Mouse (Mus musculus): ENCODE results near the gene Stip1. TPM values are rescaled to one million over a fixed set of nuclear protein-coding genes. Genes with fewer than 3 reads are reported as not detected.

The Stip1 gene
- polyA plus RNA-seq, 1 experiment = 31.4 TPM

- H3K4me3 ChIP-seq (replicated peaks; ENCODE audit: extremely low read depth, low read depth, low read length) = no peak overlapping the region
- whole genome bisulfite sequencing = 82% methylated on average over 13 of the region's 13 CpGs
- DNase-seq = no peak
- no peak for TF ChIP-seq CTCF (IDR thresholded peaks at IDR 0.05; ENCODE audit: insufficient read depth, low read length)
- TF ChIP-seq POLR2A (IDR thresholded peaks at IDR 0.05; ENCODE audit: borderline replicate concordance, extremely low read depth, low read depth, low read length) = no peak
- peaks cover 25% of the 10 kb centered on the region for H3K4me1 ChIP-seq (ENCODE audit: control insufficient read depth, insufficient read depth, low read length)
These were observed 67.4 kb downstream of the Stip1 start for GRCm38 (mm10) chr19:6972247-6972917.

GRCm38 (mm10) chr19:6971644-6972043 is 68.1 kb downstream of the Stip1 start:
- Histone ChIP-seq H3K4me3 (replicated peaks; ENCODE audit: extremely low read depth, low read depth, low read length) (no peak overlapping the region), H3K4me1 (ENCODE audit: control insufficient read depth, insufficient read depth, low read length) (peaks cover 24% of the 10 kb centered on the region)
- DNase-seq = no peak
- TF ChIP-seq POLR2A (IDR thresholded peaks at IDR 0.05; ENCODE audit: borderline replicate concordance, extremely low read depth, low read depth, low read length) (no peak), CTCF (IDR thresholded peaks at IDR 0.05; ENCODE audit: insufficient read depth, low read length) (no peak)
- 41% methylated on average over 6 of the region's 6 CpGs for WGBS

Other genes starting within 250 kb of the Stip1 start
- 45.9 and 49.8 TPM in 2 replicates for gene Rps6ka4, start 199.3 kb downstream of the Stip1 start, polyA plus RNA-seq (2012; rRNA removed)
- 17.3 and 19.9 TPM in 2 replicates for gene Ccdc88b, start 181.8 kb downstream of the Stip1 start, polyA plus RNA-seq (2012; rRNA removed)
- 115 and 120 TPM in 2 replicates for gene Trmt112, start 130.3 kb downstream of the Stip1 start, polyA plus RNA-seq (2012; rRNA removed)
- gene Prdx5, start 129.9 kb downstream of the Stip1 start, polyA plus RNA-seq (2012; rRNA removed) = 110 and 148 TPM in 2 replicates
- gene Esrra, start 118.2 kb downstream of the Stip1 start, polyA plus RNA-seq (2012; rRNA removed) = 42.9 and 43.8 TPM in 2 replicates
- 0.16 and 0.49 TPM in 2 replicates for gene Catsperz, start 114.6 kb downstream of the Stip1 start, polyA plus RNA-seq (2012; rRNA removed)
- 0.17 TPM in 1 of 2 replicates, not detected in the other for gene Kcnk4, start 105.5 kb downstream of the Stip1 start, polyA plus RNA-seq (2012; rRNA removed)
- gene Bad, start 98.1 kb downstream of the Stip1 start, polyA plus RNA-seq (2012; rRNA removed) = 57.3 and 75.5 TPM in 2 replicates
- gene Gpr137, start 97.5 kb downstream of the Stip1 start, polyA plus RNA-seq (2012; rRNA removed) = 77.6 and 85.1 TPM in 2 replicates
- gene Ppp1r14b, start 65.0 kb downstream of the Stip1 start, polyA plus RNA-seq (2012; rRNA removed) = 47.1 and 53.6 TPM in 2 replicates
- gene Plcb3, start 63.5 kb downstream of the Stip1 start, polyA plus RNA-seq (2012; rRNA removed) = 109 and 124 TPM in 2 replicates
- gene Fkbp2, start 59.5 kb downstream of the Stip1 start, polyA plus RNA-seq (2012; rRNA removed) = 42.3 and 51.3 TPM in 2 replicates
- 30.1 and 35.3 TPM in 2 replicates for gene Vegfb, start 52.3 kb downstream of the Stip1 start, polyA plus RNA-seq (2012; rRNA removed)
- 36.9 and 38.9 TPM in 2 replicates for gene Dnajc4, start 47.4 kb downstream of the Stip1 start, polyA plus RNA-seq (2012; rRNA removed)
- 27.5 and 29.9 TPM in 2 replicates for gene Nudt22, start 43.9 kb downstream of the Stip1 start, polyA plus RNA-seq (2012; rRNA removed)
- 15.1 and 15.6 TPM in 2 replicates for gene Trpt1, start 43.8 kb downstream of the Stip1 start, polyA plus RNA-seq (2012; rRNA removed)
- gene Fermt3, start 20.5 kb downstream of the Stip1 start, polyA plus RNA-seq (2012; rRNA removed) = 36.8 and 41.6 TPM in 2 replicates
- gene Macrod1, start 16.8 kb upstream of the Stip1 start, polyA plus RNA-seq (2012; rRNA removed) = 42.0 and 44.3 TPM in 2 replicates
- 0.29 and 0.40 TPM in 2 replicates for gene Flrt1, start 65.8 kb upstream of the Stip1 start, polyA plus RNA-seq (2012; rRNA removed)
- gene Otub1, start 166.3 kb upstream of the Stip1 start, polyA plus RNA-seq (2012; rRNA removed) = 74.5 and 82.0 TPM in 2 replicates
- 984 and 1,290 TPM in 2 replicates for gene Cox8a, start 177.6 kb upstream of the Stip1 start, polyA plus RNA-seq (2012; rRNA removed)
- 14.9 and 18.5 TPM in 2 replicates for gene Naa40, start 201.2 kb upstream of the Stip1 start, polyA plus RNA-seq (2012; rRNA removed)
- 1.7 and 3.3 TPM in 2 replicates for gene Rcor2, start 227.4 kb upstream of the Stip1 start, polyA plus RNA-seq (2012; rRNA removed)